Mouse (Mus musculus) spleen, adult 2 months (tissue): ENCODE results near the gene Ugt1a8.
"Not testable (repeated sequence)": the region's sequence is repeated elsewhere in the genome, so short reads cannot be mapped to it uniquely, and the experiment has no call there.

ENCODE experiments used
- CTCF ChIP-seq: fragments of 200-500 bp; IDR thresholded peaks from 2 replicates; pipeline ENCODE4 v1.5.1; 2011; ENCODE audit warnings: mild to moderate bottlenecking, inconsistent platforms; ENCODE audit not compliant: insufficient read depth, insufficient read length, insufficient replicate concordance; ENCODE audit errors: extremely low read depth
- POLR2A ChIP-seq: fragments of 200-500 bp; IDR thresholded peaks from 2 replicates; pipeline ENCODE4 v1.6.1; 2011; ENCODE audit warnings: low read depth, low read length, inconsistent platforms

DNA sequence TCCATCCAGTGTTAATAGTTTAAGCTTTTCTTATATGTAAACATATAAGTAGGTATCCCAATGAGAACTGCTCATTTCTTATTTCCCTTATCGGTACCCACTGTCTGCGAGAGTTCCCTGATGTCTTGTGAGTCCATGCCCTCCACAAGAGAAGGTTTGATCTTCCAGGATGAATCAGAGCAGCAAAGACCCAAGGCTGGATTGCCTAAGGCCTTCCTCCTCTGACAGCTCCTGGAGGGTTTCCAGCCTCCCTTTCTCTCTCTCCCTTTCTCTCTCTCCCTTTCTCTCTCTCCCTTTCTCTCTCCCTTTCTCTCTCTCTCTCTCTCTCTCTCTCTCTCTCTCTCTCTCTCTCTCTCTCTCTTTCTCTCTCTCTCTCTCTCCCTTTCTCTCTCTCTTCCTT, 41.5 kb downstream of the Ugt1a8 start:
- not testable (repeated sequence) for TF ChIP-seq CTCF, POLR2A
